Mouse (Mus musculus) cerebellum, postnatal 10 days (tissue): ENCODE measurements at regions not wholly inside any gene's neighbourhood (a gene's known extent, or its start where the extent isn't known, plus 50 kb on each side); places are given as distances from the start of the nearest gene placed in this dataset.

Experiments used
- DNase-seq, 2 experiments: peaks; one replicate each; pipeline ENCODE4 v3.0.0; 2021; ENCODE audit warnings: mixed read lengths in 2 of 2

DNA sequence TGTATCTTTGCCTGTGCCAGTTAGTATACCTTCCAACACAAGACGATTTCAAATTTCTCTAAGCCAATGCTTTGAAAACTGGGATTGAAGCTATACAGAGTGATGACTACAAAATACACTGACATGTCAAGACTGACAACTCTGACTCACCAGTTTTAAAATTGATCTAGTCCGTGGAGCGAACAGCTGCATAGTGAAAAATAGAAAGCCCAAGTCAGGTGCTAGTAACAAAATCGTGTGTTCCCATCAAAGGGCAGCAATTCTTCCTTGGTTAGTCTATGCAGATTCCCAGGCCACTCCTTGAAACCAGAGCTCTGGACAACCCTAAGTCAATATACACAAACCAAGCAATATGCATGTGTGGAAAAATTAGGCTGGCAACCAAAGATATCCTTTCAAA is 940.6 kb downstream of the Kcna4 start:
- no peak for DNase-seq

DNA sequence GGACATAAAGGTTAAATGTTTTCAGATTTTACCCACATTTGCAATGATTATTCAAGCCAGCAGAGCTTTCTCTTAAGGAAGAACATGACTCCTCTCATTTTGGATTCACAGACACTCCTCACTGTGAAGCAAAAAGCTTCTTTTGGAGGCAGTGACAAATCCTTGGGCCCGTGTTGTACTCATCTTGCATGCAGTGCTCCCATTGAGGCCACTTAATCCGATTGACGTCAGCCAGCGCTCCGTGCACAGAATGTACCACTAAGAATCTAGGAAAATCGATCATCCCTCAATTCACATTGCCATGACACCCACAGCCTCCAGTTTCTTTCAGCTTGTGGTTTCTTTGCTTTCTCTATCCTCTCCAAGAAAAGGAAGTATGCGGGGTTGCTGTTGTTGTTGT is 941.5 kb downstream of the Kcna4 start:
- peak in 1 of 2 experiments; percentile 1 for DNase-seq

DNA sequence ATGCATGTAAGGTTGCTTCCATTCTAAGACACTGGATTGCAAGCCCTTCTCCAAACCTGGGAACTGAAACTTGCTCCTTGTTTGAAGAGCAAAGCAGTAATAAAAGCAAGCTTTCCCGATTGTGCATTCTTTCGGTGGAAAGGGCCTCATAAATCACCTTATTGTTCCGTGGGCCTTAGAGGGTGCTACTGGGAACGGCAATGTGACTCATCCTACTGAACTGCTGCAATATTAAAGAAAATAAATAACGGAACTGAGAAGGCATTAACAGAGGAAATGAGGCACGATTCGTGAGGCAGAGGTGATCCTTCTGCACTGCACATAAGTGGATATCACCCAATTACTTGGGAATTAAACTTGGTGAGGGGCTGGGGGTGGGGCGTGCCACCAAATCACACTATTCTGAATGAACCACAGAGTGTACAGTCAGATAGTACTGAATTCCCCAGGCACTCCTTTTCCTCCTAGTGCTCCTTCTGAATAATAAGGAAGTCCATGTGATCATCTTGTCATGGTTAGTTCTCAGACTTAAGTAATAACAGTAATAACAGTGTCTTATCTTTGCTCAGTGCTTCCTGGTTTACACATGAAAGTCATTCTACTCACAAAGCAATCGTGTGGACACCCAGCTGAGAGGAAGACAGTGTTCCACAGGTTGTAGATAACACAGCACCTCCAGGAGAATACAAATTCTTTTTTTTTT is 946.0 kb downstream of the Kcna4 start:
- DNase-seq = no peak
